In the genomic region with DNA sequence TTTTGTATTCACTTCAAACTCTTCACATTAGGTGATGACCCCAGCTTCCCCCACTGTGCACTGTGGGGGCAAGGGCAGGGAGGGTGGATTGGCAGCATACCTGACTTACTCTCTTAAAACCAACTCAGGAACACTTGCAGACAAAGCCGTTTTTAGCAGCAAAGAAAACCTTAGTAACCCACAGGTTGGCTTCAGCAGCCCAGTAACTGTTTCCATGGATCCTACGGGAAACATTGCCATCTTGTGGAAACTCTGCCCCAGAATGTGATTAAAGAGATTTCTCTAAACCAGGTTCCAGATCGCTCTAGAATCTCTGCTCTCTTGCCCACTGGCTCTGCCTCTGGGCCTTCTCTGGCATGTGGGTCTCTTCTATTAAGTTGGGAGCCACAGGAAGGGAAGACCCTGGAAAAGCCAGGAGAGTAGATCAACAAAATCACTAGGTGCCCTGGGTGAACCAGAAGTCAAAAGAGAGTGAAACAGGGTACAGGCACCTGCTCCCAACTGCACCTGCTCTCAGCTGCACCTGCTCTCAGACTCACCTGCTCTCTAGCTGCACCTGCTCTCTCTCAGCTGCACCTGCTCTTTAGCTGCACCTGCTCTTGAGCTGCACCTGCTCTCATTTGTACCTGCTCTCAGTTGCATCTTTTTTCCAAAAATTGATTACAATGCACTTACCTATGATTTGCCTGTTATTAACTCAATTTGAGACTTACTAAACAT, we compare ENCODE assay signal across 12 mouse cellular contexts. TPM values are rescaled to one million over a fixed set of nuclear protein-coding genes. Genes with fewer than 3 reads are reported as not detected.
A peak's percentile ranks its signal among the peaks of the same experiment; 100 is the strongest.
DNase-seq lines count a peak whose midpoint lies in the region; ATAC-seq and TF ChIP-seq lines count a peak whose summit lies in the region.
"Had no signal": no experiment of that assay in that cellular context is flagged by ENCODE, and none has a peak within 500 bp of the region (broad histone marks: within the 10 kb centered on the region; RNA-seq: fewer than 3 reads in every experiment).

No protein-coding gene starts in this region.

- no peaks in the 10 kb centered on the region for H3K9me3 ChIP-seq in limb, embryonic 14.5 days (ENCODE audit: control insufficient read depth, low read length)
- no peaks in the 10 kb centered on the region for H3K9me3 ChIP-seq in limb, embryonic 10.5 days (replicated peaks)

- peak; percentile 24 for TF ChIP-seq CTCF in Patski (IDR thresholded peaks at IDR 0.05)

- no peaks in the 10 kb centered on the region for H3K36me3 ChIP-seq in limb, embryonic 14.5 days (ENCODE audit: control insufficient read depth, insufficient read depth, low read length)
- H3K36me3 ChIP-seq in limb, embryonic 10.5 days: no peaks in the 10 kb centered on the region

- no peak overlapping the region for H3K4me3 ChIP-seq in limb, embryonic 14.5 days (replicated peaks; ENCODE audit: low read length)
- no peak overlapping the region for H3K4me3 ChIP-seq in limb, embryonic 10.5 days

- H3K27me3 ChIP-seq in limb, embryonic 14.5 days (ENCODE audit: control insufficient read depth, insufficient read depth, low read length): no peaks in the 10 kb centered on the region
- H3K27me3 ChIP-seq in limb, embryonic 10.5 days (ENCODE audit: low read depth, poor library complexity, severe bottlenecking): no peaks in the 10 kb centered on the region
- peaks cover 12% of the 10 kb centered on the region for H3K27me3 ChIP-seq in Patski

- H3K4me1 ChIP-seq in limb, embryonic 14.5 days (ENCODE audit: control insufficient read depth, insufficient read depth, low read length): no peaks in the 10 kb centered on the region
- no peaks in the 10 kb centered on the region for H3K4me1 ChIP-seq in limb, embryonic 10.5 days

- peak; percentile 91 for ATAC-seq in frontal cortex, adult (ENCODE audit: low TSS enrichment)
- ATAC-seq in limb, embryonic 14.5 days (ENCODE audit: low FRiP score, low read depth): no peak
- ATAC-seq in Patski: no peak
- ATAC-seq in megakaryocyte, adult 5-6 weeks (ENCODE audit: poor library complexity, severe bottlenecking): no peak
- ATAC-seq: CD4-positive, CD25-positive, alpha-beta regulatory T cell, adult 4 months had no signal

- CTCF ChIA-PET in Patski (lab: Charles Lee): no interaction called here

- no peak overlapping the region for H3K27ac ChIP-seq in limb, embryonic 14.5 days (replicated peaks; ENCODE audit: low read depth, low read length)
- no peak overlapping the region for H3K27ac ChIP-seq in limb, embryonic 10.5 days
- H3K27ac ChIP-seq: liver, embryonic 14.5 days had no signal

- POLR2A ChIA-PET in Patski (lab: Charles Lee): no interaction called here

- 37% methylated on average over 3 of the region's 3 CpGs for WGBS in limb, embryonic 14.5 days
- WGBS in limb, embryonic 10.5 days: 40% methylated on average over 3 of the region's 3 CpGs

- no peak overlapping the region for H3K4me2 ChIP-seq in limb, embryonic 14.5 days (replicated peaks; ENCODE audit: low read depth, low read length, severe bottlenecking)

- in situ Hi-C loops in Patski (cut with MboI; ENCODE audit: low pct_unique_long_range_greater_than_20kb): no loop called here

- no peak overlapping the region for H3K9ac ChIP-seq in limb, embryonic 14.5 days (ENCODE audit: low read depth, low read length, severe bottlenecking)
- H3K9ac ChIP-seq: liver, embryonic 14.5 days had no signal

- DNase-seq in frontal cortex, postnatal 10 days (ENCODE audit: low spot score in 2 of 2): no peak
- peak; percentile 9 for DNase-seq in limb, embryonic 14.5 days (ENCODE audit: low spot score)
- DNase-seq in limb, embryonic 10.5 days (ENCODE audit: low spot score): no peak
- no peak for DNase-seq in Patski (ENCODE audit: low read depth, low spot score)
- peak; percentile 10 for DNase-seq in lung, postnatal 25 days (ENCODE audit: low spot score)
- no peak for DNase-seq in testis, postnatal 10 days (ENCODE audit: low spot score)
- DNase-seq: adrenal gland, postnatal 10 days; kidney, postnatal 4 days had no signal

- TF ChIP-seq POLR2A in limb, embryonic 14.5 days (IDR thresholded peaks at IDR 0.05; ENCODE audit: borderline replicate concordance, extremely low read depth, insufficient read depth, insufficient read length): no peak

RNA-seq across cellular contexts. Expression of a gene that starts 46.1 kb away (rescaled TPM):
- 21.3 and 22.2 TPM in 2 replicates for polyA plus RNA-seq in limb, embryonic 14.5 days (2012; rRNA removed)
- polyA plus RNA-seq in limb, embryonic 14.5 days (2014; fragmentation: Nextera tagmentation; extraction: Ambion mirVana): 19.0 and 22.3 TPM in 2 replicates
- 17.2 and 21.5 TPM in 2 replicates for polyA plus RNA-seq in limb, embryonic 10.5 days (2016; fragmentation: Nextera tagmentation; extraction: Ambion mirVana)
- 17.8 TPM for polyA plus RNA-seq in Patski (2021)
- 9.3 and 12.6 TPM in 2 replicates for total RNA-seq in megakaryocyte, adult 5-6 weeks (2015)
- 22.3 and 26.2 TPM in 2 replicates for total RNA-seq in megakaryocyte, adult 5-6 weeks (2017)

Comparison
In these comparisons a context has a peak if more than half of its experiments do, and no peak if none do; other contexts are left out.
1. DNase-seq: peak in limb, embryonic 14.5 days (single experiment) and lung, postnatal 25 days (single experiment); none in frontal cortex, postnatal 10 days (0 of 2), limb, embryonic 10.5 days (single experiment), Patski (single experiment) and testis, postnatal 10 days (single experiment).